Mouse (Mus musculus) MEL (cell line): ENCODE data around the gene Hmg20b. TPM values are rescaled to one million over a fixed set of nuclear protein-coding genes. Genes with fewer than 3 reads are reported as not detected.

Experiments used
- DNase-seq: peaks from one replicate; pipeline ENCODE4 v3.0.0; 2011; ENCODE audit warnings: low read depth, low spot score
- H3K27ac ChIP-seq: 2 replicates; pipeline ENCODE4 v1.5.1; 2012; ENCODE audit warnings: low read depth, mild to moderate bottlenecking, control low read depth, low read length, moderate library complexity; ENCODE audit not compliant: control insufficient read depth
- H3K27me3 ChIP-seq, 2 experiments: fragments of 150-350 bp in 1 of 2; sonication (generic) in 1 of 2; 2 replicates each; pipeline ENCODE4 v1.6.1; 2012; ENCODE audit warnings: low read length in 2 of 2, mild to moderate bottlenecking in 2 of 2, improper control_type of control experiment in 1 of 2, moderate library complexity in 1 of 2; ENCODE audit not compliant: insufficient read depth in 2 of 2, control insufficient read depth in 1 of 2
- H3K36me3 ChIP-seq, 2 experiments: 2 replicates each; pipeline ENCODE4 v1.6.1; 2012 to 2014; ENCODE audit warnings: low read length in 2 of 2, improper control_type of control experiment in 1 of 2, inconsistent platforms in 1 of 2, mild to moderate bottlenecking in 1 of 2; ENCODE audit not compliant: insufficient read depth in 2 of 2, control insufficient read depth in 1 of 2
- H3K4me1 ChIP-seq, 2 experiments: fragments of 150-350 bp in 1 of 2; sonication (generic) in 1 of 2; 2 replicates each; pipeline ENCODE4 v1.6.1; 2012; ENCODE audit warnings: low read length in 2 of 2, improper control_type of control experiment in 1 of 2, mild to moderate bottlenecking in 1 of 2; ENCODE audit not compliant: insufficient read depth in 2 of 2, control insufficient read depth in 1 of 2
- H3K4me3 ChIP-seq, 2 experiments: fragments of 150-350 bp in 1 of 2; sonication (generic) in 1 of 2; 2 replicates each; pipeline ENCODE4 v1.5.1; 2012; ENCODE audit warnings: low read depth in 2 of 2, low read length in 2 of 2, mild to moderate bottlenecking in 2 of 2, moderate library complexity in 2 of 2, control low read depth in 1 of 2, improper control_type of control experiment in 1 of 2; ENCODE audit not compliant: control insufficient read depth in 1 of 2, insufficient read depth in 1 of 2
- H3K79me2 ChIP-seq: 2 replicates; pipeline ENCODE4 v1.6.1; 2012; ENCODE audit warnings: mild to moderate bottlenecking, low read length, moderate library complexity; ENCODE audit not compliant: control insufficient read depth, poor library complexity, insufficient read depth
- H3K9ac ChIP-seq: 2 replicates; pipeline ENCODE4 v1.6.1; 2012; ENCODE audit warnings: low read depth, mild to moderate bottlenecking, control low read depth, low read length, moderate library complexity; ENCODE audit not compliant: control insufficient read depth, poor library complexity, severe bottlenecking
- H3K9me3 ChIP-seq: fragments of 150-350 bp; sonication (generic); replicated peaks from 2 replicates; pipeline ENCODE4 v1.6.1; 2012; ENCODE audit warnings: mild to moderate bottlenecking, low read length, improper control_type of control experiment, moderate library complexity; ENCODE audit not compliant: insufficient read depth
- CTCF ChIP-seq, 3 experiments: IDR thresholded peaks in 2 of 3; conservative IDR thresholded peaks in 1 of 3; 2 replicates each; pipeline ENCODE4 v1.5.1; 2011 to 2012; ENCODE audit warnings: low read length in 3 of 3, low read depth in 2 of 3, mild to moderate bottlenecking in 2 of 3, improper control_type of control experiment in 1 of 3, inconsistent platforms in 1 of 3, mixed read lengths in 1 of 3, moderate library complexity in 1 of 3; ENCODE audit not compliant: control insufficient read depth in 1 of 3, insufficient read depth in 1 of 3, poor library complexity in 1 of 3, severe bottlenecking in 1 of 3
- E2F4 ChIP-seq: IDR thresholded peaks from 2 replicates; pipeline ENCODE4 v1.6.1; 2011; ENCODE audit warnings: low read depth, low read length, improper control_type of control experiment, borderline replicate concordance
- ELF1 ChIP-seq: IDR thresholded peaks from 2 replicates; pipeline ENCODE4 v1.6.1; 2014; ENCODE audit warnings: low read depth, mild to moderate bottlenecking, inconsistent platforms, low read length, improper control_type of control experiment, moderate library complexity
- ETS1 ChIP-seq: IDR thresholded peaks from 2 replicates; pipeline ENCODE4 v1.6.1; 2012; ENCODE audit warnings: low read depth, mild to moderate bottlenecking, inconsistent platforms, low read length, improper control_type of control experiment, moderate library complexity
- GATA1 ChIP-seq: IDR thresholded peaks from 2 replicates; pipeline ENCODE4 v1.6.1; 2011; ENCODE audit warnings: low read depth, low read length, improper control_type of control experiment
- JUND ChIP-seq: IDR thresholded peaks from 2 replicates; pipeline ENCODE4 v1.6.1; 2011; ENCODE audit warnings: low read depth, mild to moderate bottlenecking, improper control_type of control experiment, low read length
- MAZ ChIP-seq: IDR thresholded peaks from 2 replicates; pipeline ENCODE4 v1.6.1; 2012; ENCODE audit warnings: low read depth, mild to moderate bottlenecking, inconsistent platforms, low read length, improper control_type of control experiment
- MEF2A ChIP-seq: IDR thresholded peaks from 2 replicates; pipeline ENCODE4 v1.6.1; 2014; ENCODE audit warnings: low read depth, mild to moderate bottlenecking, inconsistent platforms, low read length, improper control_type of control experiment; ENCODE audit not compliant: poor library complexity, insufficient replicate concordance, severe bottlenecking; ENCODE audit errors: extremely low read depth
- MYC ChIP-seq: IDR thresholded peaks from 2 replicates; pipeline ENCODE4 v1.6.1; 2011; ENCODE audit warnings: low read depth, mild to moderate bottlenecking, low read length, improper control_type of control experiment, moderate library complexity
- NELFE ChIP-seq: IDR thresholded peaks from 2 replicates; pipeline ENCODE4 v1.6.1; 2011; ENCODE audit warnings: low read depth, low read length, improper control_type of control experiment
- RAD21 ChIP-seq: IDR thresholded peaks from 2 replicates; pipeline ENCODE4 v1.6.1; 2011; ENCODE audit warnings: mild to moderate bottlenecking, low read depth, low read length, improper control_type of control experiment
- RCOR1 ChIP-seq: IDR thresholded peaks from 2 replicates; pipeline ENCODE4 v1.6.1; 2012; ENCODE audit warnings: low read depth, mild to moderate bottlenecking, inconsistent platforms, low read length, improper control_type of control experiment
- SIN3A ChIP-seq: IDR thresholded peaks from 2 replicates; pipeline ENCODE4 v1.6.1; 2012; ENCODE audit warnings: low read length, improper control_type of control experiment, inconsistent platforms
- SMC3 ChIP-seq: IDR thresholded peaks from 2 replicates; pipeline ENCODE4 v1.6.1; 2011; ENCODE audit warnings: low read depth, low read length, improper control_type of control experiment
- USF1 ChIP-seq: IDR thresholded peaks from 2 replicates; pipeline ENCODE4 v1.6.1; 2014; ENCODE audit warnings: low read depth, mild to moderate bottlenecking, inconsistent platforms, low read length, improper control_type of control experiment, moderate library complexity
- USF2 ChIP-seq, 2 experiments: IDR thresholded peaks; 2 replicates each; pipeline ENCODE4 v1.6.1; 2011 to 2012; ENCODE audit warnings: improper control_type of control experiment in 2 of 2, low read length in 2 of 2, borderline replicate concordance in 1 of 2, inconsistent platforms in 1 of 2, low read depth in 1 of 2, mild to moderate bottlenecking in 1 of 2; ENCODE audit not compliant: insufficient read depth in 1 of 2
- ZKSCAN1 ChIP-seq: IDR thresholded peaks from 2 replicates; pipeline ENCODE4 v1.6.1; 2012; ENCODE audit warnings: low read depth, mild to moderate bottlenecking, inconsistent platforms, low read length, improper control_type of control experiment, moderate library complexity
- ZMIZ1 ChIP-seq: IDR thresholded peaks from 2 replicates; pipeline ENCODE4 v1.6.1; 2012; ENCODE audit warnings: low read depth, mild to moderate bottlenecking, inconsistent platforms, low read length, improper control_type of control experiment, moderate library complexity
- polyA plus RNA-seq, 2 experiments: library from polyadenylated mRNA; stranded (reverse) in 1 of 2; unstranded in 1 of 2; fragments of >175 nt in 1 of 2; fragments of >200 nt in 1 of 2; gene quantifications; 2 replicates each; pipeline versions ENCODE4 v1.2.1 to v1.2.4; 2012; ENCODE audit warnings: low replicate concordance in 2 of 2, low read depth in 1 of 2; ENCODE audit not compliant: insufficient read length in 2 of 2, insufficient read depth in 1 of 2, missing spikeins in 1 of 2
- total RNA-seq: library from RNA; depleted of rRNA; stranded (reverse); fragments of 300-350 nt; gene quantifications from 2 replicates; pipeline ENCODE4 v1.2.3, GENCODE M21; 2012

Hmg20b gene
- total and polyA plus RNA-seq, 3 experiments, result 27.0 to 92.7 TPM; not detected in 1

GRCm38 (mm10) chr10:81344421-81345161, 5.7 kb downstream of the Hmg20b start:
- Histone ChIP-seq H3K9ac (no peak overlapping the region; the same call in 1 of the 2 replicates), H3K9me3 (no peaks in the 10 kb centered on the region), H3K36me3 (no peaks in the 10 kb centered on the region; a peak in 1 of 4 replicates), H3K4me3 (peak overlapping the region in 1 of 2 experiments; percentile 9; a peak in 1 of 4 replicates), H3K4me1 (peaks cover 8 to 11% of the 10 kb centered on the region in 2 experiments; a peak in 3 of 4 replicates), H3K27ac (no peak overlapping the region; the same call in 1 of the 2 replicates), H3K79me2 (no peaks in the 10 kb centered on the region), H3K27me3 (no peaks in the 10 kb centered on the region)
- TF ChIP-seq MAZ, result no peak
- TF ChIP-seq USF2 (IDR thresholded peaks at IDR 0.05; ENCODE audit: borderline replicate concordance in 1 of 2, insufficient read depth in 1 of 2, low read depth in 1 of 2, low read length in 2 of 2), result no peak
- no peak for TF ChIP-seq E2F4
- peak; percentile 35 for TF ChIP-seq SMC3
- peak; percentile 29; the same call in 1 of the 2 replicates for TF ChIP-seq ETS1
- TF ChIP-seq ZKSCAN1, result no peak
- TF ChIP-seq MEF2A, result no peak
- no peak for TF ChIP-seq MYC
- TF ChIP-seq GATA1, result 0 out of 2 replicates have a peak, but pooled peaks have one; percentile 18
- peak in 2 of 3 experiments; percentile 33 to 44; a peak in 3 of 6 replicates for TF ChIP-seq CTCF (IDR thresholded peaks at IDR 0.05 in 2 of 3, conservative IDR thresholded peaks at IDR 0.05 in 1 of 3; ENCODE audit: control insufficient read depth in 1 of 3, insufficient read depth in 1 of 3, low read depth in 2 of 3, low read length in 3 of 3, poor library complexity in 1 of 3, severe bottlenecking in 1 of 3)
- TF ChIP-seq RCOR1, result no peak
- no peak for TF ChIP-seq USF1
- TF ChIP-seq JUND, result no peak
- TF ChIP-seq NELFE, result no peak
- TF ChIP-seq RAD21, result no peak; the same call in none of the 2 replicates
- no peak for TF ChIP-seq ELF1
- TF ChIP-seq ZMIZ1, result no peak
- TF ChIP-seq SIN3A, result no peak
- peak; percentile 75 for DNase-seq
